Mouse (Mus musculus): ENCODE data around the gene Hoxb7.

DNA sequence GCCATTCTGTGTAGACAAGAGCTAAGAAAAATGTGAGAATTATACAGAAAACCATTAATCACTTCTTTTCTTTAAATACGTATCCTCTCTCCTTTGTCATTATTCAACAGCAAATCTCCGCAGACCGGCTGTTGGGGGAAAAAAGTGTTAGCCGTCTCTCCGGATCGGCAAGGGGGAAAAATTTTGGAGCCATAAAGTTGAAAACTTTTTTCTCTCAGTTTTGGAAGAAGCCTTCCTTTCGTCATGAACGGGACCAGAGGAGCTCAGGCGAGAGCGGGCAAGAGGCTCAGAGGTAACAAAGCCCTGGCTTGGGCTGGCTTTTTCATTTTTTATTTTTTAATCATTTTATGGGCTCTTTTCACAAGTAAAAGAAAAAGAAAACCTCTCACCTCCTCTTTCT lies 36.7 kb downstream of the Hoxb7 start, which contains the start of gene Hoxb3:
- TF ChIP-seq CTCF (IDR thresholded peaks at IDR 0.05; ENCODE audit: low read depth), result no peak
- no peak for TF ChIP-seq EP300 (IDR thresholded peaks at IDR 0.05; ENCODE audit: low read depth)
